Mouse (Mus musculus) naive thymus-derived CD4-positive, alpha-beta T cell, adult 5 months (primary cell): ENCODE data around the gene Abcb6. TPM values are rescaled to one million over a fixed set of nuclear protein-coding genes. Genes with fewer than 3 reads are reported as not detected.

Source experiments
- polyA plus RNA-seq: library from polyadenylated mRNA; unstranded; fragments of 100-300 nt; shearing (Covaris generic); gene quantifications from one replicate; pipeline ENCODE4 v1.2.1, GENCODE M21; 2017

The Abcb6 gene
- 5.2 TPM for polyA plus RNA-seq

GRCm38 (mm10) chr1:75180105-75180590, at the start of gene Abcb6:
Gene Abcb6, minus strand, starts transcription at chr1:75180392.

GRCm38 (mm10) chr1:75219531-75219930, 39.3 kb upstream of the Abcb6 start, which contains the start of gene Tuba4a:
Gene Tuba4a, minus strand, starts transcription at chr1:75219865.

GRCm38 (mm10) chr1:75210136-75211087, 30.2 kb upstream of the Abcb6 start, which contains the start of the genes Glb1l and Stk16:
Gene Glb1l, minus strand, starts transcription at chr1:75210813.
Gene Stk16, plus strand, starts transcription at chr1:75210838.

GRCm38 (mm10) chr1:75191622-75192402, 11.6 kb upstream of the Abcb6 start, which contains the start of the genes Ankzf1 and Atg9a:
Gene Ankzf1, plus strand, starts transcription at chr1:75192151.
Gene Atg9a, minus strand, starts transcription at chr1:75192196.

GRCm38 (mm10) chr1:75168472-75169464, 11.4 kb downstream of the Abcb6 start, which contains the start of gene Zfand2b:
Gene Zfand2b, plus strand, starts transcription at chr1:75168646.

GRCm38 (mm10) chr1:75142301-75143261, 37.6 kb downstream of the Abcb6 start, which contains the start of the genes Cnppd1 and Retreg2:
Gene Cnppd1, minus strand, starts transcription at chr1:75142711.
Gene Retreg2, plus strand, starts transcription at chr1:75142778.

GRCm38 (mm10) chr1:75133421-75134207, 46.6 kb downstream of the Abcb6 start, which contains the start of gene Slc23a3:
Gene Slc23a3, minus strand, starts transcription at chr1:75133890.

GRCm38 (mm10) chr1:75124346-75125321, 55.6 kb downstream of the Abcb6 start, which contains the start of gene Nhej1:
Gene Nhej1, minus strand, starts transcription at chr1:75125200.

Other genes with a start within 250 kb of the Abcb6 start
- gene Cfap65, start 244.8 kb downstream of the Abcb6 start, polyA plus RNA-seq: not detected
- gene Ihh, start 228.7 kb downstream of the Abcb6 start, polyA plus RNA-seq: not detected
- 8.8 TPM for gene Nhej1, start 55.2 kb downstream of the Abcb6 start, polyA plus RNA-seq
- 0.61 TPM for gene Slc23a3, start 46.5 kb downstream of the Abcb6 start, polyA plus RNA-seq
- gene Cnppd1, start 37.7 kb downstream of the Abcb6 start, polyA plus RNA-seq: 211 TPM
- gene Retreg2, start 37.6 kb downstream of the Abcb6 start, polyA plus RNA-seq: 102 TPM
- 85.3 TPM for gene Zfand2b, start 11.7 kb downstream of the Abcb6 start, polyA plus RNA-seq
- 32.7 TPM for gene Ankzf1, start 11.8 kb upstream of the Abcb6 start, polyA plus RNA-seq
- 38.6 TPM for gene Atg9a, start 11.8 kb upstream of the Abcb6 start, polyA plus RNA-seq
- gene Glb1l, start 30.4 kb upstream of the Abcb6 start, polyA plus RNA-seq: 6.1 TPM
- gene Stk16, start 30.4 kb upstream of the Abcb6 start, polyA plus RNA-seq: 71.7 TPM
- gene Tuba4a, start 39.5 kb upstream of the Abcb6 start, polyA plus RNA-seq: 162 TPM
- gene A630095N17Rik, start 51.7 kb upstream of the Abcb6 start, polyA plus RNA-seq: not detected
- gene Dnajb2, start 56.0 kb upstream of the Abcb6 start, polyA plus RNA-seq: 61.6 TPM
- gene Ptprn, start 84.1 kb upstream of the Abcb6 start, polyA plus RNA-seq: 0.39 TPM
- not detected for gene Resp18, start 98.0 kb upstream of the Abcb6 start, polyA plus RNA-seq
- 53.1 TPM for gene Dnpep, start 137.6 kb upstream of the Abcb6 start, polyA plus RNA-seq
- not detected for gene Des, start 179.9 kb upstream of the Abcb6 start, polyA plus RNA-seq
- gene Speg, start 194.9 kb upstream of the Abcb6 start, polyA plus RNA-seq: 0.36 TPM